Mouse (Mus musculus) monocyte, adult 2 months (primary cell): ENCODE results near the gene Gnl3l.

Experiments used
- DNase-seq, 2 experiments: peaks; one replicate each; pipeline ENCODE4 v3.0.0; 2022; ENCODE audit warnings: low spot score in 2 of 2, low read depth in 1 of 2

Gene Gnl3l

DNA sequence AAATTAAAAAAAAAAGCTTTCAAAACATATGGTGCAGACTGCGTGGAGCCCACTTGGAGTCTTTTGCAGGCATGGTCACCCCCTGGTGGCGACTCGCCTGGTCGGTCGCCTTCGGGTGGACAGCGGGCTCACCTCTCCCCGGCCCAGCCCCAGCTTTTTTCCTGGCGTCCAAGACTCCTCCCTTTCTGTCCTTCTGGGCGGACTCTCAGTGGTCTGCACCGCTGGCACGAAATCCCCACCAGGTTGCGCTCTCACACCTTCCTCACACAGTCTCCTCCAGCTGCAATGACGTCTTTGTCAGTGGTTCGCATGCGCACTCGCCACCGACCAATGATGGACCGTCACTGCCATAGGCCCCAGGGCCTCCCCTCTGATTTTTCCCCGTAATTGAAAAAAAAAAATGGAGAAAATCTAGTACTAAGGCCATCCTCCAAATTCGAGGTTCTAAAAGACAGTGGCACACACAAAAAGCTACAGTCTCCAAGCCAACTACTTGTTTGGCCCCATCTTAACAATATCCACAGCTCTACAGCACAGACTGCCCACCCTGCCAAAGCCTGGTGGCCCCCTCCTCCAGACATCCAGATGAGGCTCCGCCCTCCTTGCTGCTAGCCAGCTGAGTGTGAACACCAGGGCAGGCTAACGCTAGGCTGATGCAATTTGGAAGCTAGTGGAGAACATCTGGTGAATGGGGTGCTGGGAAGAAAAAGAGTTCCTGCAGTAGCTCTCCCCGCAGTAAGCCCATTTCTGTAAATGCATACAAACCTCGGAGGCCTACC is 60.4 kb downstream of the Gnl3l start:
- no peak for DNase-seq

DNA sequence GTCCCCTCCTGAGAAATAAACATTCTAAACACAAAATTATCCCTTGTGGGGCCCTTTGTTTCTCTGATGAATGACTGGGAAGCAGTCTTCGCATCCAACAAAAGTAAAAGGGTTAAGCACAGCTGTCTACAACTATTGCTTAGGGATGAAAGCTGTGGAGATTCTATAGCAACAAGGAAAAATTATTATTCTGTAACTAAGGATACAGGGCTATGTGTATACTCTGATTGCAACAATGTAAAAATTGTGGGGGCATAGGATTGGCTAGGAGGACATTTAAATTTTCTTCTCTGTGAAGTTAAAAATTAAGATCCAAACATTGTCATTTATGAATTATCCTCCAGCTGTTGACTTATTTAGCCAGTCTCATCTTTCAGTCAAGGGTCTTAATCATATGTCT is 61.1 kb downstream of the Gnl3l start:
- DNase-seq, result no peak

DNA sequence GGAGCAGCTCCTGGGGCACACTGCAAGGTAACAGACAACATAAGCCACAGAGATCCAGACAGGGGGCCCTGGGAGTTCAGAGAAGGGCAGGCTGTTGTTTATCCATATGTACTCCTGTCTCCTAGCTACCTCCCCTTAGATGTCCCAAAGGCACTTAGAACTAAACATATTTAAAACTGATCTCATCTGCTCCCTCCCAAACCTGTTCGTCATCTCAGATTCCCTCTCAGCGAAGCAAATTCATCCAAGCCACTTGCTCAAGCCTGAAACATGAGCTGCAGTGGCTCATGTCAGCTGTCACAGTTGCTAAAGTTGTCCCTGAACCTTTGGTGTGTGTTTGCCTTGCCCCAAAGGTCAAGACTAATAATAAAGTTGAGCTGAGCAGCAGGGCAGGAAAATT is 61.7 kb downstream of the Gnl3l start:
- DNase-seq, result no peak

DNA sequence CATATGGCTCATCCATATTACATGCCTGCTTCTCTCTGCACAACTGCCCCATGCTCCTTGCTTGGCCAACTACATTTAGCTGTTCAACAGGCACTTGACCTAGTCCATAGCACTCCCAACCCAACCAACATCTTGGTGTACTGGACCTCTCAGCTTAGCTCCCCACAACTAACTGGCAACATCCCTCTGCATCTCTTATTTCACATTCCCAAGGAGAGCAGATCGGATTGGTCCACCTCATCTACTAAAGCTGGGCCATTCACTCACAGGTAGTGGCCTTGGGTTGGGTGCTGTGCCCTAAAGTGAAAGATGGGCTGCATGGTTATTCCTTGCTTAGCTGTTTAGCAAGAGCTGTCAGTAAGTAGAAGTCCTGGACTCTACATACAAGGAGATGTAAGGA is 62.4 kb downstream of the Gnl3l start:
- DNase-seq, result no peak
